Mouse (Mus musculus): ENCODE data around the gene Hsd17b1. TPM values are rescaled to one million over a fixed set of nuclear protein-coding genes. Genes with fewer than 3 reads are reported as not detected.

The Hsd17b1 gene
- total and polyA plus RNA-seq, 3 experiments: not detected

DNA sequence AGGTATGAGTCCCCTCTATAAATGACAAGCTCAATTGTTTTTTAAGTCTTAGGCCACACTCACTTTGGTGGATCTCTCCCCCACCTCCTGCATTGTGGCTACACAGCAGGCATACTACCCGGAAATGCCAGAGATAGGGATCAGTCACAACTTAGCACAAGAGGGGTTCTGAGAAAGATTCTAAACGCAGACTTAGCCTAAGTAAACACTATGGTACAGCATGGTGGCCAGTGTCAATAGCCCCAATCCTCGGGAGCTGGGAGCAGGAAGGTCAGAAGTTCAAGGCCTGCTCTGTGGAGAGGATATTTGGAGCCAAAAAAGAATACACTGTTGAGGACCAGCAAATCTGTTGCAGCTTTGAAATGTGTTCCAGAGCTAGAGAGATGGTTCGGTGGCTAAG lies 39.9 kb downstream of the Hsd17b1 start:
- H3K4me1 ChIP-seq (ENCODE audit: control insufficient read depth in 1 of 2, insufficient read depth in 2 of 2, low read length in 2 of 2): peaks cover 11 to 16% of the 10 kb centered on the region in 2 experiments
- peaks cover 48% of the 10 kb centered on the region for H3K79me2 ChIP-seq (ENCODE audit: control insufficient read depth, insufficient read depth, low read length, poor library complexity)

DNA sequence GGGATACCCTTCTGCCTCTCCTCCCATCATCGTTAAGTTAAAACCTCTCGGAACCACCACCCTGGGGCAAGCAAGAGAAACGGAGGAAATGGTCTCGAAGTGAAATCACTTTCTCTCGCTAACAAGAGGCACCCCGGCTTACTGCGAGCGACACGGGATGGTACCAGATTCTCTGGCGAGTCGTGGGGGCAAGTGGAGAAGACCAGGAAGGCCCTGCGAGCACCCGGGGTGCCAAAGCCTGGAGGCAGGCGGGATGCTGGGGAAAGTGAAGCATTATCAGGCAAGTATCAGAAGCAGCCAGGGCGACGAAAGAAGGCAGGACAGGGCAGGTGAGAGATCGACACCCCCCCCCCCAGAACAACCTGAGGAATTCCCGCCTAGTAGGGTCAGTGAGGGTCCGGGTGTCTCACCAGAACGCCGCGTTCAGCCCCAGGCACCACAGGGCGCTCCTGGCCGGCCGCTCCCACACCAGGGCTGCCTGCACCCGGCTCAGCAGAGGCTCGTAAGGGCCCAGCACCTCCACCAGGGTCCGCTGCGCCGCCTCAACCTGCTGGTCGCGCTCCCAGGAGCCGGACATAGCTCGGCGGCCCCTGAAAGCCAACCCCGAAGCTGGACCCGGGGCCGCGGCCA lies 41.0 kb downstream of the Hsd17b1 start:
- Histone ChIP-seq H3K4me1 (ENCODE audit: control insufficient read depth in 1 of 2, insufficient read depth in 2 of 2, low read length in 2 of 2) (peaks cover 11 to 16% of the 10 kb centered on the region in 2 experiments), H3K4me3 (ENCODE audit: control insufficient read depth in 1 of 2, insufficient read depth in 1 of 2, low read depth in 2 of 2, low read length in 2 of 2) (peak overlapping the region; percentile 77 to 84), H3K27ac (ENCODE audit: control insufficient read depth, low read depth, low read length) (peak overlapping the region; percentile 37), H3K79me2 (ENCODE audit: control insufficient read depth, insufficient read depth, low read length, poor library complexity) (peaks cover 43% of the 10 kb centered on the region), H3K9ac (ENCODE audit: control insufficient read depth, low read depth, low read length, poor library complexity, severe bottlenecking) (peak overlapping the region; percentile 83), H3K27me3 (ENCODE audit: control insufficient read depth in 1 of 2, insufficient read depth in 2 of 2, low read length in 2 of 2) (no peaks in the 10 kb centered on the region), H3K9me3 (replicated peaks; ENCODE audit: insufficient read depth, low read length) (no peaks in the 10 kb centered on the region), H3K36me3 (ENCODE audit: control insufficient read depth in 1 of 2, insufficient read depth in 2 of 2, low read length in 2 of 2) (peaks cover 2 to 26% of the 10 kb centered on the region in 2 experiments; a peak in 3 of 4 replicates)
- peak; percentile 55 for DNase-seq (ENCODE audit: low read depth, low spot score)
- TF ChIP-seq MXI1 (IDR thresholded peaks at IDR 0.05; ENCODE audit: low read depth, low read length) (peak; percentile 46), ETS1 (IDR thresholded peaks at IDR 0.05; ENCODE audit: low read depth, low read length) (no peak), CTCF (IDR thresholded peaks at IDR 0.05 in 2 of 3, conservative IDR thresholded peaks at IDR 0.05 in 1 of 3; ENCODE audit: control insufficient read depth in 1 of 3, insufficient read depth in 1 of 3, low read depth in 2 of 3, low read length in 3 of 3, poor library complexity in 1 of 3, severe bottlenecking in 1 of 3) (0 out of 6 replicates have a peak, but pooled peaks of 1 of the 3 experiments have one; percentile 2), POLR2A (IDR thresholded peaks at IDR 0.05; ENCODE audit: control insufficient read depth in 1 of 2, insufficient read depth in 1 of 2, low read depth in 1 of 2, low read length in 2 of 2, poor library complexity in 1 of 2) (peak in 1 of 2 experiments; percentile 96; a peak in 2 of 4 replicates), POLR2AphosphoS2 (IDR thresholded peaks at IDR 0.05; ENCODE audit: low read length) (no peak), UBTF (IDR thresholded peaks at IDR 0.05; ENCODE audit: borderline replicate concordance, insufficient read depth, low read depth, low read length) (0 out of 2 replicates have a peak, but pooled peaks have one; percentile 84), JUND (IDR thresholded peaks at IDR 0.05; ENCODE audit: low read depth, low read length) (no peak)

More for the DNA sequence above, 39.9 kb downstream of the Hsd17b1 start:
- Histone ChIP-seq H3K27me3 (ENCODE audit: control insufficient read depth in 1 of 2, insufficient read depth in 2 of 2, low read length in 2 of 2) (no peaks in the 10 kb centered on the region), H3K9me3 (replicated peaks; ENCODE audit: insufficient read depth, low read length) (no peaks in the 10 kb centered on the region), H3K36me3 (ENCODE audit: control insufficient read depth in 1 of 2, insufficient read depth in 2 of 2, low read length in 2 of 2) (peaks cover 4 to 26% of the 10 kb centered on the region in 2 experiments), H3K9ac (ENCODE audit: control insufficient read depth, low read depth, low read length, poor library complexity, severe bottlenecking) (peak overlapping the region; percentile 83), H3K4me3 (ENCODE audit: control insufficient read depth in 1 of 2, insufficient read depth in 1 of 2, low read depth in 2 of 2, low read length in 2 of 2) (peak overlapping the region in 1 of 2 experiments; percentile 77; a peak in 2 of 4 replicates), H3K27ac (ENCODE audit: control insufficient read depth, low read depth, low read length) (no peak overlapping the region)
- DNase-seq (ENCODE audit: low read depth, low spot score): no peak
- TF ChIP-seq MAZ (IDR thresholded peaks at IDR 0.05; ENCODE audit: low read depth, low read length) (no peak), ELF1 (IDR thresholded peaks at IDR 0.05; ENCODE audit: low read depth, low read length) (peak; percentile 44; the same call in 1 of the 2 replicates), E2F4 (IDR thresholded peaks at IDR 0.05; ENCODE audit: borderline replicate concordance, low read depth, low read length) (no peak)

DNA sequence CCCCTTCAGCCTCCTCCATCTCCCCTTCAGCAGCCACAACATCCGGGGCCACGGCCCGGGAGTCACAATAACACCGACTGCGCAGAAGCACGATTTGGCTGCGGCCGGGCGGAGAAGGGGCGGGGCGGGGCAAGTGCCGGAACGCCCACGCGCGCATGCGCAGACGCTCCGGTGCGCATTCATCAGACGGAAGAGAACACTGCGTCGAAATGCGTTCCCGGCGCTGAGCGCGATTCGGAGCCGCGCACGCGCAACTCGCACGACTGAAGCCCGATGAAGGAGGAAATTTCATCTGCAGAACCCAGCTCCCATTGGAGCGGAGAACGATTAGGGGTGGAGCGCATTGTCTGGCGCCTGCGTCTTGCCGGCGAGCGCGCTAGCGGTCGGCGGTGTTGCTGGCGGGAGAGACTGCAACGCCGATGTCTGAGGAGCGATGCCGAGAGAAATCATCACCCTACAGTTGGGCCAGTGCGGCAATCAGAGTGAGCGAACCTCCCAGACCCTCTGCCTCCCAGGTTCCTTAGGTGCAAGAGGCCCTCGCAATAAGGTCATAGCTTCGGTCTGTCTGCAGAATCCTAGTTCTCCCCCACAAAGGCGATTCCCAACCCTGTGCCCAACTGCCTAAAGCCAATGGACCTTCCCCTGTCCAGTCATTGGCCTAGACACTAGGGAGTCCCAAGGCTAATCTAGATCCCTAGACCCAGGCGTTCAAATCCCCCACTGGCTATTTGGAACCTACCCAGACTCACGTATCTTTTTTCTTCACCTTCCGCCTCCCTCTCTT lies 41.7 kb downstream of the Hsd17b1 start, which contains the start of the genes Retreg3 and Tubg1:
Gene Retreg3, minus strand, starts transcription at position 133 of the 784 bp plus-strand sequence.
Gene Tubg1, plus strand, starts transcription at position 178 of the 784 bp plus-strand sequence.
- H3K27ac ChIP-seq (ENCODE audit: control insufficient read depth, low read depth, low read length): peak within 1 kb of the TSS; percentile 81
- peaks cover 2 to 26% of the 10 kb centered on the region in 2 experiments; a peak in 3 of 4 replicates for H3K36me3 ChIP-seq (ENCODE audit: control insufficient read depth in 1 of 2, insufficient read depth in 2 of 2, low read length in 2 of 2)
- H3K27me3 ChIP-seq (ENCODE audit: control insufficient read depth in 1 of 2, insufficient read depth in 2 of 2, low read length in 2 of 2): no peaks in the 10 kb centered on the region
- H3K9ac ChIP-seq (ENCODE audit: control insufficient read depth, low read depth, low read length, poor library complexity, severe bottlenecking): peak within 1 kb of the TSS; percentile 83
- no peaks in the 10 kb centered on the region for H3K9me3 ChIP-seq (replicated peaks; ENCODE audit: insufficient read depth, low read length)
- peak; percentile 100 for DNase-seq (ENCODE audit: low read depth, low spot score)
- H3K4me1 ChIP-seq (ENCODE audit: control insufficient read depth in 1 of 2, insufficient read depth in 2 of 2, low read length in 2 of 2): peaks cover 11 to 16% of the 10 kb centered on the region in 2 experiments
- peaks cover 39% of the 10 kb centered on the region for H3K79me2 ChIP-seq (ENCODE audit: control insufficient read depth, insufficient read depth, low read length, poor library complexity)
- peak within 1 kb of the TSS; percentile 81 to 84 for H3K4me3 ChIP-seq (ENCODE audit: control insufficient read depth in 1 of 2, insufficient read depth in 1 of 2, low read depth in 2 of 2, low read length in 2 of 2)
- TF ChIP-seq ZC3H11A (IDR thresholded peaks at IDR 0.05; ENCODE audit: low read depth, low read length) (no peak), ZNF384 (IDR thresholded peaks at IDR 0.05; ENCODE audit: low read depth, low read length) (no peak), RAD21 (IDR thresholded peaks at IDR 0.05; ENCODE audit: low read depth, low read length) (no peak), ETS1 (IDR thresholded peaks at IDR 0.05; ENCODE audit: low read depth, low read length) (peak; percentile 18; the same call in 1 of the 2 replicates), USF1 (IDR thresholded peaks at IDR 0.05; ENCODE audit: low read depth, low read length) (peak; percentile 38; the same call in 1 of the 2 replicates), BHLHE40 (IDR thresholded peaks at IDR 0.05; ENCODE audit: borderline replicate concordance, low read depth, low read length) (no peak), SIN3A (IDR thresholded peaks at IDR 0.05; ENCODE audit: low read length) (peak; percentile 83; the same call in 1 of the 2 replicates), CHD2 (IDR thresholded peaks at IDR 0.05; ENCODE audit: low read length) (no peak), MXI1 (IDR thresholded peaks at IDR 0.05; ENCODE audit: low read depth, low read length) (peak; percentile 71; the same call in 1 of the 2 replicates), TCF12 (IDR thresholded peaks at IDR 0.05; ENCODE audit: low read depth, low read length) (peak; percentile 77), ELF1 (IDR thresholded peaks at IDR 0.05; ENCODE audit: low read depth, low read length) (peak; percentile 93), ZMIZ1 (IDR thresholded peaks at IDR 0.05; ENCODE audit: low read depth, low read length) (peak; percentile 95; the same call in 1 of the 2 replicates), NRF1 (IDR thresholded peaks at IDR 0.05; ENCODE audit: insufficient read depth, low read depth, low read length, poor library complexity, severe bottlenecking) (peak; percentile 94), POLR2AphosphoS2 (IDR thresholded peaks at IDR 0.05; ENCODE audit: low read length) (peak; percentile 97), MYB (IDR thresholded peaks at IDR 0.05; ENCODE audit: low read depth, low read length) (no peak), POLR2A (IDR thresholded peaks at IDR 0.05; ENCODE audit: control insufficient read depth in 1 of 2, insufficient read depth in 1 of 2, low read depth in 1 of 2, low read length in 2 of 2, poor library complexity in 1 of 2) (peak; percentile 69 to 99)

Data from MEL (cell line).